Mouse (Mus musculus) MN1 (cell line): ENCODE measurements around the gene Spg7.
"Not testable (repeated sequence)": the region's sequence is repeated elsewhere in the genome, so short reads cannot be mapped to it uniquely, and the experiment has no call there.

Source experiments
- DNase-seq: peaks from one replicate; pipeline ENCODE4 v3.0.0-alpha.2; 2016; ENCODE audit warnings: low spot score

Gene Spg7

GRCm38 (mm10) chr8:123097786-123098584 lies 35.2 kb downstream of the Spg7 start:
- DNase-seq, result no peak

DNA sequence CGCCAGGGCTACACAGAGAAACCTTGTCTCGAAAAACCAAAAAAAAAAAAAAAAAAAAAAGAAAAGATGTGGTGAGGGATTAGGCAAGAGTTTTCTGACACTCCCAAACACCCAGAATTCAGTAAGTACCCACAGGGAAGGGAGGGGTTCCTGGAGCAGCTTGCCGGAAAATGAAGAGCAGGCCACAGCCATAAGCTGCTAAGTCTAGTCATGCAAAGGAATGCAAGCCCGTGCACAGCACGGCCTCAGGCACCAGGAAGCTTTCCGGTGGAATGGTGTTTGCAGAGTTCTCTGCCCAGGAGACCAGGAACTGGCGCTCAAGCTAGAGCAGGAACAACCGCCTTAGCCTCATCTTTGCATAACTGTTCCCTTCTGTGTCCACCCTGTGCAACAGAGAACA lies 37.5 kb downstream of the Spg7 start:
- no peak for DNase-seq

- no peak for DNase-seq
Observed at GRCm38 (mm10) chr8:123101244-123101643, 38.5 kb downstream of the Spg7 start.

DNA sequence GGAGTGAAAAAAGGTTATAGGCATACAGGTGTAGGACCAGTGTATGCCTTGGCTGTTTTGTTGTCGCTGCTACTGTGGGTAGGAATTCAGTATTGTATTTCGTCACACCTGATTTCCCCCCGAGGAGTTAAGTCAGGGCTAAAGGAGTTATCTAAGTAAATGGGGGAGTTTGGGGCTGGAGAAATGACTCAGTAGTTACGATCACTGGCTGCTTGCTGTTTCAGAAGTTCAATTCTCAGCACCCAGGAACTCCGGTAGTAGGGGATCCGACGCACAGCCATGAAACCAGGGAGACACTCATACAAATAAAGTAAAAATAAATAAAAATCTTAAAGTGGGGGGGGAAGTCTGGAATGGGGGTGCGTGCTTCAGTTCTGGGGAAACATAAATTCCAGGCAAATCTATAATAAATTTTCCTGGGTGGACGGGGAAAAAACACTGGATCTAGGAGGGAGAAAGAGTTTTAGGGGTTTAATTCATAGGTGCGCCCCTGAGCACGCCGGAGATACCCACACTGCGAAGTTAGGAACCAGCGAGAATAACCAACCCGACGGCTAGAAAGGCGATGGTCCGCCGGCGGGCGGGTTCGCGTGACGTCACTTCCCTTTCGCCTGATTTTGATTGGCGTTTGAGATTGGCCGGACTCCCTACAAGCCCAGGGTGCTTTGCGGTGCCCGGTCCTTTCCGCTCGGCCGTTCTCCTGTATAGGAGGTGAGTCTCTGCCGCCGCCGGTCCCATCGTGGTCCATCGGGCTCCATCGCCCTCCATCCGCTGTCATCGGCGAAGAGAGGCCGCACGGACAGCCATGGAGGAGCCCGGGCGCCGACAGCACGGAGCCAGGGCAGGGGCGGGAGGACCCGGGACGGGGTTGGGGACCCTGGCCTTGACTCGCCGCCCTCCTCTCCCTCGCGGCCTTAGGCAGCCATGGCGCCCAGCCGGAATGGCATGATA lies 39.3 kb downstream of the Spg7 start, which contains the start of gene Rpl13:
Rpl13 (plus strand) TSS at position 616 of the 951 bp plus-strand sequence.
- DNase-seq, result peak; percentile 94

DNA sequence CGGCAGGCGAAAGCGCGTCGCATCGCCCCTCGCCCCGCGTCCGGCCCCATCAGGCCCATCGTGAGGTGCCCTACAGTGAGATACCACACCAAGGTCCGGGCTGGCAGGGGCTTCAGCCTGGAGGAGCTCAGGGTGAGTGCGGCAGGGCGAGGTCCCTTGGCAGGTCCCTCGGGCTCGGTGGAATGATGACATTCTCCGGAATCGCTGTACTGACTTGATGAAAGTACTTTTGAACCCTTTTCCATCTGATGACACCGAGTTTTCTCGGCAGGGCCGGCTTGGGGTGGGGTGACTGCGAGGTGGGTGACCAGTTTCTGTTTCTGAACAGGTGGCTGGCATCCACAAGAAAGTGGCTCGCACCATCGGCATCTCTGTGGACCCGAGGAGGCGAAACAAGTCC lies 40.1 kb downstream of the Spg7 start:
- not testable (repeated sequence) for DNase-seq

DNA sequence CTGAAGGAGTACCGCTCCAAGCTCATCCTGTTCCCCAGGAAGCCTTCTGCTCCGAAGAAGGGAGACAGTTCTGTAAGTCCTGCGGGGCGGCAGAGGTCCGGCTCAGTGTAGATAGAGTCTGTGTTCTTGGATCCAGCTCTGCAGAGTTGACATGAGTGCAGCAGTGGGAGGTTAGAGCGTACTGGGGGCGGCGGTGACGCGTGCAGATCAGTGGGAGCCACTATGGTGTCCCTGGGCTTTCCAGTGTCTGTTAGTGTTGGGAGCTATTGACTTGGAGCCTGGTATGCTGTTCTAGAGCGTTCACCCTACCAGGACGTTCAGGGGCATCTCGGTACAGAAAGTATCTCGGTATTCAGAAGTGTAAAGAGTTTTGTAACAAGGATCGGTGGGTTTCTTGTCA lies 40.5 kb downstream of the Spg7 start:
- no peak for DNase-seq

DNA sequence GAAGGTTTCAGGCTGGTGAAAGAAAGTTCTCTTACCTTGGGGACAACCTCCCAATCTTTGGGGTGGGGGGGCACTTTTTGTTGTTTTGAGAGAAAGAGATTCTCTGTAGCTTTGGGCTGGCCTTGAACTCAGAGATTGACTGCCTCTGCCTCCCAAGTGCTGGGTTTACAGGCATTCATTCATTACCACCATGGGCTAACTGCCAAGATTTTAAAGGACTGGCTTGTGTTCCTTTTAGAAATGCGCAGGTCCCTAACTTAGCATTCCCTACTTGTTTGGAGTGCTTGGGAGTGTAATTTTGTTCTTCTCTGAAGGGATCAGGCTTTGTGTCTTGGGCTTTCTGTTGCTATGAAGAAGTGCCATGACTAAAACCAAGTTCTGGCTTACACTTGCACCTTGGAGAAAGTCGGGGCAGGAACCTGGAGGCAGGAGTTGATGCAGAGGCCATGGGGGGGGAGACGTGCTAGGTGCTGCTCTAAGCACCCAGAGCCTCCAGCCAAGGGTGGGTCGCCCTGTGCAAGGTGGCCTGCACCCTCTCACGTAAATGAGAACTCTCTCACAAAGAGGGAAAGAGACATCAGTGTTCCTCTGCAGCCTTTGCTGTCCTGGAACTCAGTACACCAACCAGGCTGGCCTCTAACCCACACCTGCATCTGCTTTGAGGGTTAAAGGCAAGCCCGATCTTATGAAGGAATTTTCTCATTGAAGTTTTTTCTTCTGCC lies 41.5 kb downstream of the Spg7 start:
- no peak for DNase-seq

DNA sequence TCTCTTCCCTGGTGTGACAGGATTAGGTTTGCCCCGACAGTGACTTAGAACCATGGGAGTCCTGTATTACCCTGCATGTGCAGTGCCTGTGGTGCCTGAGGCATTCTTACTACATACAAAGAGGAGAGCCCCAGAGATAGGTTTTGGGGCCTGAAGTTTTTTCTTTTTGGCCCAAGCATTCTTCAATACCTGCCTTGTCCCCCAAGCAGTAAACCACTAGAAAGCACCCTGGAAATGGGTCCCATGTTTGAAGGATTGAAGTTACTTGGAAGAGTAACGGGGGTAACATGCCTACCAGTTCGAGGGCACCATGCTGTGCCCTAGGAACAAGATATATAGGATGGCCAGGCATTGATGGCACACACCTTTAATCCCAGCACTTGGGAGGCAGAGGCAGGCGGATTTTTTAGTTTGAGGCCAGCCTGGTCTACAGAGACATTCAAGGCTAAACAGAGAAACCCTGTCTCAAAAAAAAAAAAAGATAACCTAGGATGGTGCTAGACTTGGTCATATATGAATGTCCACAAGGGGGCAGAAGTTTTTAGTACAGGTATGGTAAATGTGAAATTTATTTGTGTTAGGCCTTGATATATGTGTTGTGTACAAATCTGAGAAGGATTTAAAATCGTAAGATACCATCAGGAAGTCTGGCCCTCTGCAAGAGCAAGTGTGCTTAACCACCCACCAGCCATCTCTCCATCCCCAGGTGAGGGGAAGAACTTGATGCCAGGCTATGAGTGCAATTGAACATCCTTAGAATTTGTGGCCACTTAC lies 43.0 kb downstream of the Spg7 start:
- DNase-seq, result peak; percentile 72

GRCm38 (mm10) chr8:123106531-123106930 lies 43.8 kb downstream of the Spg7 start:
- DNase-seq, result no peak

DNA sequence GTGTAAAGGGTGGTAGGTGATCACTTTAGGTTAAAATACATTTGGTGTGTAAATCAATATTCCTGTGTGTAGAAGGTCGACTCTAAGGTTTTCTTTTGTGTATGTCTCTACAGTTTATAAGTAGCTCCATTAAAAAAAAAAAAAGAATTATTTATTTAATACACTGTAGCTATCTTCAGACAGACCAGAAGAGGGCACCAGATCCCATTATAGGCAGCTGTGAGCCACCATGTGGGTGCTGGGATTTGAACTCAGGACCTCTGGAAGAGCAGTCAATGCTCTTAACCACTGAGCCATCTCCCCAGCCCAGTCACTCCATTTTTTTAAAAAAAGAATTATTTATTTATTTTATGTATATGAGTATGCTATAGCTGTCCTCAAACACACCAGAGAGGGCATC lies 45.3 kb downstream of the Spg7 start:
- DNase-seq, result no peak

DNA sequence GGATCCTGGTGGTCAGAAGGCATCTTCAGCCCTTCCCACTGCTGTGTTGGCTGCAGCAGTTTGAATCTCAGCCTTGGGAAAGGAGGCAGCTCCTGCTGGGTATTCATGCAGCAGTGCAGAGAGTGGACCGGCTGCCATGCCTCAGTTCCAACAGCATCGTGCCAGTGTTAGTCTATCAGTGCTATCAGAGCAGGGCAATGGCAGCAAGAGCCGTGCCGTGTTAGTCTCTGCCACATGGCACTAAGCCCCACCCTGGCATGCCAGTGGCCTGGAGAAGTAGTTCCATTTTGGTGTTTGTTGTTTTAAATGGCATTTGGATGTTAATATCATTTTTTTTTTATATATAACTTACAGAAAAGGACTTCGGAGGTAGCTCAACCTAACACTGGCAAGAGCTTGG lies 46.2 kb downstream of the Spg7 start:
- DNase-seq, result no peak

GRCm38 (mm10) chr8:123110649-123111048 lies 47.9 kb downstream of the Spg7 start:
- DNase-seq, result no peak

DNA sequence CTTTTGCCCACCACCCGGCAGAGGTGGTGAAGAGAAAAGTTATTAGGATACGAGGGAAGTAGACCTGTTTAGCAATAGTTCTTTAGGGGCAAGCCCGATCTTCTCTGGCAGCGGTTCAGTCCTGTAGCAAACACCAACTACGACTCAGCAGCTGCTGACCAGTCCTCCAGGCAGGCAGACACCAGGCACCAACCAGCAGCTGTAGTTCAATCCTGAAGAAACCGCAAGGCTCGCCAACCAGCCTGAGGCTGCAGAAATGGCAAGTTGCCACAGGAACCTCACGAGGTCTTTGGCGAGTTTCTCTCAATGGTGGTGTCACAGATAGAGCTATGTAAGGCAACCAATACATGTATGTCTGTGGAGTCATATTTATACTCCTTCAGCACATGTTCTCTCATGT lies 50.1 kb downstream of the Spg7 start:
- DNase-seq, result no peak

- peak; percentile 31 for DNase-seq
Observed at GRCm38 (mm10) chr8:123113908-123114469, 51.2 kb downstream of the Spg7 start.

- no peak for DNase-seq
Observed at GRCm38 (mm10) chr8:123114644-123115043, 51.9 kb downstream of the Spg7 start.

- DNase-seq, result no peak
Observed at GRCm38 (mm10) chr8:123117127-123117731, 54.5 kb downstream of the Spg7 start, which contains the start of gene Cpne7. Gene Cpne7, plus strand, starts transcription at chr8:123117374.

DNA sequence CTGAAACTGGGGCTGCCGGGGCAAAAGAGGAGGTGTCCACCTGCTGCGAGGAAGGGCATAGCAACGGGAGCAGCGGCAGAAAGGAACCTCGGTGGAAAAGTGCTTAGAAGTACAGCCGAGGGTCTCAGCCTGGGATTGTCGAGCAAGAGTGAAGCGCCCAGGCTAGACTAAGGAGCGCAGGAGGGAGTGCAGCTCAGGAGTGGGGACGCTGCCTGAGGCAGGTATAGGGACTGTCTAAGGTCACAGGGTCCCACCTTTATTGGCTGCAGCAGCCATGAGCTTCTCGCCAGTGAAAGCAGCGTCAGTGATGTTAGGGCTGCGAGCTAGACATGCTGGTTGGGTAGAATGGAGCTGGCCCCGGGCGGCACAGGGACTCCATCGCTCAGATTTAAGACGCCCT lies 55.0 kb downstream of the Spg7 start:
- no peak for DNase-seq

GRCm38 (mm10) chr8:123122059-123122458 lies 59.3 kb downstream of the Spg7 start:
- DNase-seq, result no peak

DNA sequence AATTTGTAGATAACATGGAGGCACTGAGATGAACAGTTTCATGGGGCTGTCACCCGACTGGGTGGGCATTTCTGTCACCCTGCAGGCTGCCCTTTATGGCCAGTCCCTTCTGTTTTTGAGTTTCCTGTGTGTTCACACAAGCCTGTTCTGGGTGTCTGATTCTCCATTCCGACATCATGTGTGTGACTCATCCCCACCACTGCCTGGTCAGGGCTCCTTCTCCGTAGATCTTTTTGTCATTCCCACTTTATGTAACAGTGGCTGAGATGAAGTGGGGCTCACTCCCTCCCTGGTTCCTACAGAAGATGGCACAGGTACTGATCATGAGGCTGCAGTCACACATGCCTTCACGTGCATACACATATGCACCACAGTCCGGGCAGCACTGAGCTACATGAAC lies 59.9 kb downstream of the Spg7 start:
- DNase-seq, result no peak

- DNase-seq, result no peak
Observed at GRCm38 (mm10) chr8:123126193-123126816, 63.6 kb downstream of the Spg7 start.
